Mouse (Mus musculus): ENCODE measurements around the gene Hdgfl3.

Gene Hdgfl3

GRCm38 (mm10) chr7:81858236-81858635, 76.0 kb downstream of the Hdgfl3 start:
- peaks cover 37% of the 10 kb centered on the region for H3K4me1 ChIP-seq (replicated peaks; ENCODE audit: low read depth, low read length)
- H3K27me3 ChIP-seq (ENCODE audit: insufficient read depth, low read length) = peaks cover 74% of the 10 kb centered on the region
- no peaks in the 10 kb centered on the region for H3K36me3 ChIP-seq (ENCODE audit: insufficient read depth, low read length)
- peaks cover 11% of the 10 kb centered on the region for H3K9me3 ChIP-seq (ENCODE audit: low read length)
- H3K4me3 ChIP-seq (replicated peaks; ENCODE audit: low read length) = peak overlapping the region; percentile 79
- no peak for TF ChIP-seq NANOG (IDR thresholded peaks at IDR 0.05; ENCODE audit: borderline replicate concordance, low read length)
- TF ChIP-seq POU5F1 (IDR thresholded peaks at IDR 0.05; ENCODE audit: borderline replicate concordance, low read length) = no peak
- TF ChIP-seq CTCF (conservative IDR thresholded peaks at IDR 0.05; ENCODE audit: low read length) = no peak

GRCm38 (mm10) chr7:81856221-81856620, 78.1 kb downstream of the Hdgfl3 start:
- peaks cover 54% of the 10 kb centered on the region for H3K27me3 ChIP-seq (ENCODE audit: insufficient read depth, low read length)
- peaks cover 30% of the 10 kb centered on the region for H3K4me1 ChIP-seq (replicated peaks; ENCODE audit: low read depth, low read length)
- no peaks in the 10 kb centered on the region for H3K36me3 ChIP-seq (ENCODE audit: insufficient read depth, low read length)
- TF ChIP-seq CTCF (conservative IDR thresholded peaks at IDR 0.05; ENCODE audit: low read length) (no peak), POU5F1 (IDR thresholded peaks at IDR 0.05; ENCODE audit: borderline replicate concordance, low read length) (no peak), NANOG (IDR thresholded peaks at IDR 0.05; ENCODE audit: borderline replicate concordance, low read length) (no peak)
- no peak overlapping the region for H3K4me3 ChIP-seq (replicated peaks; ENCODE audit: low read length)
- peaks cover 11% of the 10 kb centered on the region for H3K9me3 ChIP-seq (ENCODE audit: low read length)

- no peaks in the 10 kb centered on the region for H3K36me3 ChIP-seq (ENCODE audit: insufficient read depth, low read length)
- H3K9me3 ChIP-seq (ENCODE audit: low read length) = peaks cover 11% of the 10 kb centered on the region
- H3K27me3 ChIP-seq (ENCODE audit: insufficient read depth, low read length) = peaks cover 48% of the 10 kb centered on the region
- peaks cover 30% of the 10 kb centered on the region for H3K4me1 ChIP-seq (replicated peaks; ENCODE audit: low read depth, low read length)
- no peak within 1 kb of the TSS for H3K4me3 ChIP-seq (replicated peaks; ENCODE audit: low read length)
- TF ChIP-seq POU5F1 (IDR thresholded peaks at IDR 0.05; ENCODE audit: borderline replicate concordance, low read length) (no peak), NANOG (IDR thresholded peaks at IDR 0.05; ENCODE audit: borderline replicate concordance, low read length) (no peak), CTCF (conservative IDR thresholded peaks at IDR 0.05; ENCODE audit: low read length) (no peak)
Observed at GRCm38 (mm10) chr7:81855694-81856093, 78.6 kb downstream of the Hdgfl3 start, which contains the start of gene Gm10160. Gene Gm10160, minus strand, starts transcription at chr7:81855794.

GRCm38 (mm10) chr7:81854568-81855307, 79.5 kb downstream of the Hdgfl3 start:
- H3K36me3 ChIP-seq (ENCODE audit: insufficient read depth, low read length) = no peaks in the 10 kb centered on the region
- no peak overlapping the region for H3K4me3 ChIP-seq (replicated peaks; ENCODE audit: low read length)
- TF ChIP-seq POU5F1 (IDR thresholded peaks at IDR 0.05; ENCODE audit: borderline replicate concordance, low read length) = no peak
- TF ChIP-seq NANOG (IDR thresholded peaks at IDR 0.05; ENCODE audit: borderline replicate concordance, low read length) = no peak
- no peak for TF ChIP-seq CTCF (conservative IDR thresholded peaks at IDR 0.05; ENCODE audit: low read length)
- peaks cover 24% of the 10 kb centered on the region for H3K4me1 ChIP-seq (replicated peaks; ENCODE audit: low read depth, low read length)
- H3K9me3 ChIP-seq (ENCODE audit: low read length) = peaks cover 11% of the 10 kb centered on the region
- peaks cover 39% of the 10 kb centered on the region for H3K27me3 ChIP-seq (ENCODE audit: insufficient read depth, low read length)

- Histone ChIP-seq H3K4me3 (replicated peaks; ENCODE audit: low read length) (no peak overlapping the region), H3K36me3 (ENCODE audit: insufficient read depth, low read length) (no peaks in the 10 kb centered on the region), H3K27me3 (ENCODE audit: insufficient read depth, low read length) (peaks cover 9% of the 10 kb centered on the region), H3K4me1 (replicated peaks; ENCODE audit: low read depth, low read length) (peaks cover 8% of the 10 kb centered on the region; the same call in 1 of the 2 replicates), H3K9me3 (ENCODE audit: low read length) (peaks cover 11% of the 10 kb centered on the region)
- no peak for TF ChIP-seq NANOG (IDR thresholded peaks at IDR 0.05; ENCODE audit: borderline replicate concordance, low read length)
- no peak for TF ChIP-seq CTCF (conservative IDR thresholded peaks at IDR 0.05; ENCODE audit: low read length)
- no peak for TF ChIP-seq POU5F1 (IDR thresholded peaks at IDR 0.05; ENCODE audit: borderline replicate concordance, low read length)
Observed at GRCm38 (mm10) chr7:81851706-81852105, 82.6 kb downstream of the Hdgfl3 start.

- Histone ChIP-seq H3K4me1 (replicated peaks; ENCODE audit: low read depth, low read length) (0 out of 2 replicates have a peak, but pooled peaks cover 2% of the 10 kb centered on the region), H3K9me3 (ENCODE audit: low read length) (peaks cover 11% of the 10 kb centered on the region), H3K36me3 (ENCODE audit: insufficient read depth, low read length) (no peaks in the 10 kb centered on the region), H3K27me3 (ENCODE audit: insufficient read depth, low read length) (no peaks in the 10 kb centered on the region; the same call in 1 of the 2 replicates), H3K4me3 (replicated peaks; ENCODE audit: low read length) (no peak overlapping the region)
- TF ChIP-seq NANOG (IDR thresholded peaks at IDR 0.05; ENCODE audit: borderline replicate concordance, low read length) (no peak), POU5F1 (IDR thresholded peaks at IDR 0.05; ENCODE audit: borderline replicate concordance, low read length) (no peak), CTCF (conservative IDR thresholded peaks at IDR 0.05; ENCODE audit: low read length) (no peak)
Observed at GRCm38 (mm10) chr7:81850171-81850570, 84.1 kb downstream of the Hdgfl3 start.

- Histone ChIP-seq H3K4me3 (replicated peaks; ENCODE audit: low read length) (no peak overlapping the region), H3K4me1 (replicated peaks; ENCODE audit: low read depth, low read length) (0 out of 2 replicates have a peak, but pooled peaks cover 2% of the 10 kb centered on the region), H3K27me3 (ENCODE audit: insufficient read depth, low read length) (no peaks in the 10 kb centered on the region; the same call in 1 of the 2 replicates), H3K9me3 (ENCODE audit: low read length) (peaks cover 11% of the 10 kb centered on the region), H3K36me3 (ENCODE audit: insufficient read depth, low read length) (no peaks in the 10 kb centered on the region)
- TF ChIP-seq NANOG (IDR thresholded peaks at IDR 0.05; ENCODE audit: borderline replicate concordance, low read length) (no peak), CTCF (conservative IDR thresholded peaks at IDR 0.05; ENCODE audit: low read length) (no peak), POU5F1 (IDR thresholded peaks at IDR 0.05; ENCODE audit: borderline replicate concordance, low read length) (no peak)
Observed at GRCm38 (mm10) chr7:81849633-81850032, 84.6 kb downstream of the Hdgfl3 start.

GRCm38 (mm10) chr7:81849214-81849613, 85.1 kb downstream of the Hdgfl3 start:
- TF ChIP-seq NANOG (IDR thresholded peaks at IDR 0.05; ENCODE audit: borderline replicate concordance, low read length) = no peak
- TF ChIP-seq POU5F1 (IDR thresholded peaks at IDR 0.05; ENCODE audit: borderline replicate concordance, low read length) = no peak
- H3K4me3 ChIP-seq (replicated peaks; ENCODE audit: low read length) = no peak overlapping the region
- peaks cover 7% of the 10 kb centered on the region for H3K9me3 ChIP-seq (ENCODE audit: low read length)
- no peaks in the 10 kb centered on the region for H3K36me3 ChIP-seq (ENCODE audit: insufficient read depth, low read length)
- 0 out of 2 replicates have a peak, but pooled peaks cover 2% of the 10 kb centered on the region for H3K4me1 ChIP-seq (replicated peaks; ENCODE audit: low read depth, low read length)
- no peaks in the 10 kb centered on the region; the same call in 1 of the 2 replicates for H3K27me3 ChIP-seq (ENCODE audit: insufficient read depth, low read length)
